Mouse (Mus musculus): ENCODE data around the gene Mnt.
"Not testable (repeated sequence)": the region's sequence is repeated elsewhere in the genome, so short reads cannot be mapped to it uniquely, and the experiment has no call there.

Gene Mnt

DNA sequence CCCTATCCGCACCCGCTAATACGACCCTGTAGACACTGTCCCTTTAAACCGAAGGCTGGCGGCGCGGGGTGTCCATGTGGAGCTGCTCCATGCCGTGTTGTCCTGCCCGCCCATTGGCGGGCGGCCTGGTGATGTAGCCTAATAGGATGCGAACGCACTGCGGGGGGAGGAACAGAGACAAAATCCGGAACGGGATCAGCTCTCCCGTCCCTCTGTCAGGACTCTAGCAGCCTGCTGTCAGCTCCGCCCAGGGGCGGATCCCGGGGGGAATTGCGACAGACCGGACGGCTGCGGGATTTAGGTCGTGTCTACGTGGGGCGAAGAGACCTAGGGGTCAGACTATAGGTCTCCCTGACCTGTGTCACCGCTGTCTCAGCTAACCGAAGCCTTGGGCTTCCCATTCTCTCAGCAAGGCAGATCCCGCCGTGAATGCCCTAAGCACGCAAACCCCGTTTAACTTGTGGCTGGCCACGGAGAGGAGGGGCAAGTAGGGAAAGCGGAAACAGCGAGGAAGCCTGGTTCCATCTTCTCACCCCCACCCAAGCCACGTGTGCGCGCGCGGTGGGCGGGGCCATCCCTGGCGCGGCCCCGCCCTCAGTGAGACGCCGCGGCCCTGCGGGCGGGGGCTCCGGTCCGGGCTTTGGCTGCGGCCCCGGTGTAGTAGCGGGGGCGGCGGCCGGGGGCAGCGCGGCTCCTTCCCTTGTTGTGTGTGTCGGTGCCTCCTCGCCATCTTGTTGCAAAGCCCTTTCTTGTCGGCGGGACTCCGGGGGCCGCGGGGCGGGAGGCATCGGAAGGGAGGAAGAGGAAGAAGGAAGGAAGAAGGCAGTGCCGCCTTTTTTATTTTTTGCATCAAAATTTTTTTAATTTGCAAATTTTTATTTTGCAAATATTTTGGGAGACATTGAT is at the start of gene Mnt:
Mnt (plus strand) TSS at position 665 of the 906 bp plus-strand sequence.
- DNase-seq (ENCODE audit: extremely low read depth, insufficient read length, low spot score): peak; percentile 100

DNA sequence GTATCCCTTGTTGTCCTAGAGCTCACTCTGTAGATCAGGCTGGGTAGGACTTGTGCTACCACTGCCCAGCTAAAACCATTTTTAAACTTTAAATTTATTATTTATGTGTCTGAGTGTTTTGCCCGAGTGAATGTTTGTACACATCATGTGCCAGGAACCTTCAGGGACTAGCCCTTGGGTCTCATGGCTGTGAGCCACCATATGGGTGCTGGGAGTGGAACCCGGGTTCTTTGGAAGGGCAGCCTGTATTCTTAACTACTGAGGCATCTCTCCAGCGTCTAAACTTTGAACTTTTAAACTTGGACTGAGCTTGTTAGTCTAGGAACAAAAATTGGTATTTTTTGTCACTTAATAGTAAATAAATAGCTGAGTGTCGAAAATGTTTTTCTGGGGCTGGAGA is 37.8 kb upstream of the Mnt start:
- no peak for DNase-seq (ENCODE audit: extremely low read depth, insufficient read length, low spot score)

DNA sequence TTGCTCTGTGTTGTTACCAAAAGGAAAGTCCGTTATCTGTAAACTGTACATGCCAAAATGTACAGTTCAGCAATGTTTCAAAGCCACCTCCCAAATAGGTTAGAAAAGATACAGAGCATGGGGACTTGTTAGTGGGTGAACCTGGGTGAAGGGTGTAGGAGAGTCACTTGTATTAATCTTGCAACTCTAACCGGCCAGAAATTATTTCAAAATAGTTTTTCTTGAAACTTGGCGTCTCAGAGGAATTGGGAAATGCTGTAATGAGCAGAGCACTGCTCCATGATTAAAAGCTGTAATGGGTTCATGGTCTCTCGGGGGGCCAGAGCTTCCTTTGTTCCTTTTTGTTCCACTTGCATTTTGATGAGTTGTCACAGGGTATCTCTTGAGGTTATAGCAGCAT is 30.1 kb upstream of the Mnt start:
- DNase-seq (ENCODE audit: extremely low read depth, insufficient read length, low spot score): no peak

DNA sequence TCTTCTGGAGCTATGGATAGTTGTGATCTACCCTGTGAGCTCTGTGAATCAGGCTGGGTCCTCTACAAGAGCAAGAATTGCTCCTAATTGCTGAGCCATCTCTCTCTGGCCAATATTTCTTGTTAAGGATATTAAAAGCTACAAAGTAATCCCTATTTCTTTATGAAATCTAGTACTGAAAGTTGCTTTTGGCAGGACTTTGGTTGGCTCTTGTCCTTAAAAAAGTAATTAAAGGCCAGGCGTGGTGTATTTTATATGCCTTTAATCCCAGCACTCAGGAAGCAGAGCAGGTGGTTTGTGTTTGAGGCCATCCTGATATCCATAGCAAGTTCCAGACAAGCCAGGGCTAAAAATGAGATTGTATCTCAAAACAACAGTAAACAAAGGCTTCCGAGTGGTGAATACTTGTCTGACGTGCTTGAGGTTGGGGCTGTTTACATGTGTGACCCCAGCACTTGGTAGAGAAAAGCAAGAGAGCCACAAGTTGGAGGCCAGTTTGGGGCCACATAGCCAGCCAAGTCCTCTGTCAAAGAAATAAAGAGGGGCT is 26.6 kb upstream of the Mnt start:
- no peak for DNase-seq (ENCODE audit: extremely low read depth, insufficient read length, low spot score)

DNA sequence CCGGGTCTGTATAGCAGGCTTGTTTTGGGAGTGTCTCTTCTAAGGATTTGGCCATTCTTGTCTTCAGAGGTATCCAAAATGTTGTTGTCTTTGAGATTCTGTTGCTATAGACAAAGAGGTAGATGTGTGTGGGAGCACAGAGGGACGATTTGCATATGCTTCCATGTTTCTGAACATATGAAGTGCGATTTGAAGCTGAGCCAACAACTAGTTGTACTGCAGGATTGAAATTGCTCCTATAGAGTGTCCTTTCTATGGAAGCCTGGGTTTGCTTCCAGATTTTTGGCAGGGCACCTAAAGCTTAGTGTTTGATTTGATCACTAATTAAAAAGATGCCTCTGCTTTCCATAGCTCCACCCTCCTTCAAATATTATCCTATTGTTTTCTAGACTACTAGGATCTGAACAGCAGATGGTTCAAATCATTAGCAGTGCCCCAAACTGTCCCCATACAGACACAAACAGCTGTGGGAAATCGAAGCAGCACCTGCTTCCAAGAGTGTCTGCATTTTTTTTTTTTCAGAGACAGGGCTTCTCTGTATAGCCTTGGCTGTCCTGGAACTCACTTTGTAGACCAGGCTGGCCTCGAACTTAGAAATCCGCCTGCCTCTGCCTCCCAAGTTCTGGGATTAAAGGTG is 23.4 kb upstream of the Mnt start:
- no peak for DNase-seq (ENCODE audit: extremely low read depth, insufficient read length, low spot score)

DNA sequence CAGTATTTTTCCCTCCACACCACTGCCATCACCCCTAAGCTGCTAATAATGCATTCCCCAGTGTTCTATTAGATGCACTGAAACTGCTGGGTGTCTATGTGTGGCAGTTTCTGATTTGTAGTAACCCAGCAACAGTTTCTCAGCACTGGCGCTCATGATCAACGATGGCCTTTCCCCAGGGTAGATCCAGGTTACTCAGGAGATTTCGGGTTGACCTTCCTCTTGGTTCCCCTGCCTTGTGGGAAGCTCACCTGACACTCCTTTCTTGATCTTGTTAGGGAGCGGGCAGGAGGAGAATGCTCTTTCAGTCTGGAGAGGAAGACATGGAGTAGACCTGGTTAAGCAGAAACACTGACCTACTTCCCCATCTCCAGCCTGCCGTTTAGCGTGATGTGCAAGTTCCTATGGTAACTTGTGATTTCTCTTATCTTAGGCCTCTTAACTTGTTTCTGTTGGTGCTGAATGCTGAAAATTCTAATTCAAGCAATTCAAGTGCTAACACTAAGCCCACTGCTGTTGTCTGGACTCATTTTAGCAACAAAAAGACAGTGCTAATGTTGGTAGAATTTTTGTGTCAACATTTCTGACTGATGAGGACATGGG is 22.4 kb upstream of the Mnt start:
- no peak for DNase-seq (ENCODE audit: extremely low read depth, insufficient read length, low spot score)

DNA sequence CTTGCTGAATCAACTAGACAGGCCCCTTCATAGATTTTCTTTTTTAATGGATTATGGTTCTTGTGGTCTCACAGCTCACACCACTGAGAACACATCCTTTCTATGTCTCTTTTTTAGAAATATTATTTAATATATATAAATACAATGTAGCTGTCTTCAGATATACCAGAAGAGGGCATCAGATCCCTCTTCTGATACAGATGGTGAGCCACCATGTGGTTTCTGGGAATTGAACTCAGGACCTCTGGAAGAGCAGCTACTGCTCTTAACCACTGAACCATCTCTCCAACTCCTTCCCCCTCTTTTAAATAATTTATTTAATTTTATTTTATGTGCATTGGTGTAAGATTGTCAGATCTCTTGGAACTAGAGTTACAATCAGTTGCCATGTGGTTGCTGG is 20.6 kb upstream of the Mnt start:
- no peak for DNase-seq (ENCODE audit: extremely low read depth, insufficient read length, low spot score)

DNA sequence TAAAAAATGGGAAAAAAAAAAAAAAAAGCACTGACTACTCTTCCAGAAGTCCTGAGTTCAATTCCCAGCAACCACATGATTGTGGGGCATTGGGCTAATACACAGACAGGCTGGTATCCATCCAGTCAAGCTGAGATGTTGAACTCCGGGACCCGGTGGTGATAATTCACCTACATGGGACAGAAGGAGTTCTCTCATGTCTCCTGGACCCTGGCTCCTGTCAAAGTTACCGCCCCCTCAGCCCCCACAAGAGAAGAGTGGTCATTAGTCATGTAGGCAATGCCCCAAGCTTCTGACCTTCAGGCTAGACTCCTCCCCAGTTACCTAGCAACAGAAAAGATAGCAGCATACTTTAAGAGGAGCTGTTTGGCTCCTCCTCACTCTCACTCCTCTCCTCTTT is 19.7 kb upstream of the Mnt start:
- not testable (repeated sequence) for DNase-seq (ENCODE audit: extremely low read depth, insufficient read length, low spot score)

DNA sequence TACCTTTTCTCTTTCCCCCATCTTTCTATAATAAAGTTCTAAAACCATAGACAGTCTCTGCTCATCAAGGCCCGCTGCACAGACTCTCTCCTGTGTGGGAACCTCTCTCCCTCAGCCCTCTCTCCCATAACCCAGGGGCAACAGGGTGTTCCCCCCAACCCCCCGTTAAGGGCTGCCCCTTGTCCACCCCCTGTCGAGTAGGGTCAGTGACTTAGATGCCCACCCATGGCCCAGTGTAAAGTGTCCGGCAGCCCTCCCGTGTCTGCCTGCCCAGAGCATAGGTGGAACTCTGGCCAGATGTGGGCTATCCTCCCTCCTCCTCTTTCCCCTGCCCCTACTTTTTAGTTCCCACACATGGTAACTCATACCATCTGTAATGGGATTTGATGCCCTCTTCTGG is 19.2 kb upstream of the Mnt start:
- no peak for DNase-seq (ENCODE audit: extremely low read depth, insufficient read length, low spot score)

DNA sequence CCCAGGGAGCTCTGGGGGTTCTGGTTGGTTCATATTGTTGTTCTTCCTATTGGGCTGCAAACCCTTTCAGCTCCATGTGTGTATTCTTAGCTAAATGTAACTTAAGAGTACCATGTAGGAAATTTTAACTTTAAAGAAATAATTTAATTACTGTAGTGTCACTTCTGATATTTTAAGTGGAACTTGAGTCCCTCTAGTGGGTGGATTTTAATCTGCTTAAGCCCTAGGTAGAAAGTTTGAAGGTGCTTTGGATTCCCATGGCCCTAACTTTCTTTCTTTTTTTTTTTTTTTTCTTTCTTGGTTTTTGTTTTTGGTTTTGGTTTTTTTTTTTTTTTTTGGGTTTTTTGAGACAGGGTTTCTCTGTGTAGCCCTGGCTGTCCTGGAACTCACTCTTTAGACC is 14.9 kb upstream of the Mnt start:
- no peak for DNase-seq (ENCODE audit: extremely low read depth, insufficient read length, low spot score)

DNA sequence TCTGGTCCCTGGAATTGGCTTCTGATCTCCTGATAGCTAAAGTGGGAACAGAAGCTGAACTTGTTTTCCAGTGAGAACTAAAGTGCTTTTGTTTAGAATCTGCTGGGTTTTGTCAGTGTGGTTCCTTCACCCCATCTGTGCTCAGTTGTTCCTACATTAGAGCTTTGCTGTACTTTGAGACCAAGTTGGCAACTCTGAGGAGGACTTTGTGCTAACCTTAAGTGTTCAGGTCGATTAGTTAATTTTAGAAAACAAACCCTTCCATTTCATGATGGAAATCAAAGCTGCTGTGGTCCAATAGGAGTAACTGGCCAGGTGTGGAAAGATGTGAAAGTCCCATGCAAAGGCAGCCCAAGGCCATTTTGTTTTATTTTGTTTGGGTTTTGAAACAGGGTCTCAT is 9.8 kb upstream of the Mnt start:
- no peak for DNase-seq (ENCODE audit: extremely low read depth, insufficient read length, low spot score)

DNA sequence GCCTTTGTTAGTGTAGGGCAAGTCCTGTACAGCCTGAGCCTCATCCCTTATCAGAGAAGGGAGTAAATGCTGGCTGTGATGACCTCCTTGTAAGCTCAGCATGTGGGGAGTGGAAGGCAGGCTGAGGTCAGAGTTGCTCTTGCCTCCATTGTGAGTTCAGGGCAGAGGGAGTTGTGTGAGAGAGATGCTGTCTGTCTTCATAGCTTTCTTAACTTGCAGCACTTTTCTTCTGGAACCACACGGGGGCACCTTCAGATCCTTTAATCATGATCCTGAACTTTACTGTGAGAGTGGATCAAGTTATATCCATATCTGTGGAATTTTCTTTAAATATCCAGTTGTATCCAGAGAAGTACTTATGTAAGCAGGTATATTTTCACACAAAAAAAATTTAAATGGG is 9.3 kb upstream of the Mnt start:
- DNase-seq (ENCODE audit: extremely low read depth, insufficient read length, low spot score): no peak

DNA sequence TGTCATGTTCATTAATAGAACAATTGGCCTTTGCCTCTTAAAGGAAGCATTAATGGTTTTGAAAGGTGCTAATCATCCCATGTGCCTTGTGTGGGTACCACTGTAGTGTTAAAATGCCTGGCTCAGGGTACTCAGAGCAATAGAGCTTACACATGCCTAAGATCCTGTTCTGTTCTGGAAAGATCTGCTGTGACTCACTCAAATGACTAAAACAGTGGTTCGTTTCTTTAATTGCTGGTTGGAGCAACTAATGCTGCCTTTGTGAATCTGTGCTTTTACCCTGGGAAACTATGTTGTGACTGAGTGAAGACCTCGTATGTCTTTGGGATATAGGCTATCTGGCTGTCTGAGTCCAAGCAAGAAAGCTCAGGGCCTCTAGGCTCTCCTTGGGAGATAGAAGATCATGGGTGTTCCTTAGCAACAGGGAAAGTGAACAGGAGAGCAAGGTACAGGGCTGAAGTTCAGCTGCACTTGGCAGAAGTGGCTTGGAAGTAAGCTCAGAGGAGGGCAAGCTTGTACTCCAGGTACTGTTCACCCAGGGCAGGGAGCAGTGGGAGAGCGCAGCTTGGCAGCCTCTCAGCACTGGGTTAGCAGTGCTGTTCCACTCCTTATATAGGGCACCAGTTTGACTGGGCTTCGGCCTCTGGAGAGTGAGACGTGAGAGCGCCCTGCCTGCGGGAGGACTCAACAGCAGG is 7.8 kb upstream of the Mnt start:
- DNase-seq (ENCODE audit: extremely low read depth, insufficient read length, low spot score): no peak

DNA sequence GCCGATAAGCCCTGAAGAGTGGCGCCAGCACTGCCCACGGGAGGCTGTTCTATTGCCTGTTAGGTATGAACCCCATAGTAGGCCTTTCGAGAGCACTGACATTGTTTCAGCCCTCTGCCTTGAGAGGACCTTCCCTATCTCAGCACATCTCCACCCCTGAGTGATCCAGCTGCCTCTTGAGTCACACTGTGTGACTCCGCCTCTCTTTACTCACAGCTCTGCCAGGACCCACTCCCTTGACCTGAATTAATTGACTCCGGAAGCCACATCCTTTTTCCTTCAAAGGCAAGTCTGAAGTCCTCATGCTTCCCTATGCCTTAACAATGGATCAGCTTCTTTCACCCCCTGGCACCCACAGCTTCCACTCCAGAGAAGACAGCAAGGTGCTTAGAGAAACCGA is 4.6 kb upstream of the Mnt start:
- peak; percentile 42 for DNase-seq (ENCODE audit: extremely low read depth, insufficient read length, low spot score)

DNA sequence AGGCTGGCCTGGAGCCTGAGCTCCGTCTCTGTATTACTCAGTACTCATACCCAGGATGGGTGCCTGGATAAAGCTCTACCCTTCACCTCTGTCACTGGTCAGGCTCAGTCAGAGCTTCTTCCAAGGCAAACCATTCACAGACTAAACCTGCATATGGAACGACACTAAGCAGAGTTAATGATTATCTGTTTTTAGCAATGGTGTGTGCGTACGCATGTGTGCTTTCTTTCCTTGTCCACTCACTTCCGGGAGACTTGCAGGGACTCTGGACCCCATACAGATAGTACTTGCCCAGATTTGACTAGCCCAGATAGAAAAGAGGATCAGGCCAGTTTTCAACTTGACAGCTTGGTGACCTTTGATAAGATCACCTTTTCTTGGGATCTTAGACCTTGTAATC is 4.0 kb upstream of the Mnt start:
- DNase-seq (ENCODE audit: extremely low read depth, insufficient read length, low spot score): no peak

DNA sequence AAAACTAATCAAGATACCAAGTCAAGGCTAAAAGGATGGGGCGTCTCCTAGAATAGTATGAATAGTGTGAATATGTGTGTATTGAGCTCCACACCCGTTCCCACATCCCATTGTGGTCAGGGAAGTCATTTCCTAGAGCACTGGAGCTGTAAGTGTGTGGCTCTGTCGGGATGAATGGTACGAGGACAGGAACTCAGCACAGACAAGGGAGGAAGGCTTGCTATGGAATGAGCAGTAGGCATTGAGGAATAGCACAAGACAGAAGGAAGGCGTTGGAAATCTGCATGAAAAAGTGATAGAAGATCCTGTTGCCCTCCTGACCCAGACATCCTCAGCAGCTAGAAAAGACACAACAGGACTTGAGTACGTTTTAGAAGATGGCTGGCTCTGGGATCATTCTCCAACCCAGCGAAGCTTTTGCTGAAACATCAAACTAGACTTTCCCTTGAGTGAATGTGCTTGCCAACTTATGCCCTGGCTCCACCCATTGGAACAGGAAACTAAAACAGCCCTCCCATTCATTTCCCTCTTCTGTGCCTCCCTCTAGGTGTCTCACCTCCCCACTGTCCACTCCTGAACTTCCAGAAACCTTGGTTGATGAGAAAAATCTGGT is 2.8 kb upstream of the Mnt start:
- DNase-seq (ENCODE audit: extremely low read depth, insufficient read length, low spot score): no peak

DNA sequence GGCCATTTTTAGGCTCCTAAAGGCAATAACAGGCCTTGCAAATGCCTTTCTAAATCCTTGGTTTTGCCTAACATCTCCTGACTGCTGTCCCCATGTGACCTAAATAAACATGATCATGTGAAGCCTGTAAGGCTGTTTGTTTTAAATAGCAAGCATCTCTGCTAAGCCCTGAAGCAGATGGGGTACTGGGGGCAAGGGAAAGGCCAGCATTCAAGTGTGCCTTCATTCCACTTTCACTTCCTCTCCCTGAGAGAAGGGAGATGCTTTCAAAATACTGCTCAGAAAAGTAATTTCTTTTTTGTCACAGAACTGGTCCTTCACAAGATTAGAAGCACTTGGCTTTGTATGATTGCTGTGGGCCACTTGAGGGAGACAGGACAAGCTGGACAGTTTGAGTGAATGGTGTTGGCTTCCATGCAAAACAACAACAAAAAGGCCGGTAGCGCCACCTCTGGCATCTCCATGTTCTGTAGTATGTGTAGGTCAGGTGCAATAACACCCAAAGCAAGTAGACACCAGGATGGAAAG is 2.3 kb upstream of the Mnt start:
- no peak for DNase-seq (ENCODE audit: extremely low read depth, insufficient read length, low spot score)

DNA sequence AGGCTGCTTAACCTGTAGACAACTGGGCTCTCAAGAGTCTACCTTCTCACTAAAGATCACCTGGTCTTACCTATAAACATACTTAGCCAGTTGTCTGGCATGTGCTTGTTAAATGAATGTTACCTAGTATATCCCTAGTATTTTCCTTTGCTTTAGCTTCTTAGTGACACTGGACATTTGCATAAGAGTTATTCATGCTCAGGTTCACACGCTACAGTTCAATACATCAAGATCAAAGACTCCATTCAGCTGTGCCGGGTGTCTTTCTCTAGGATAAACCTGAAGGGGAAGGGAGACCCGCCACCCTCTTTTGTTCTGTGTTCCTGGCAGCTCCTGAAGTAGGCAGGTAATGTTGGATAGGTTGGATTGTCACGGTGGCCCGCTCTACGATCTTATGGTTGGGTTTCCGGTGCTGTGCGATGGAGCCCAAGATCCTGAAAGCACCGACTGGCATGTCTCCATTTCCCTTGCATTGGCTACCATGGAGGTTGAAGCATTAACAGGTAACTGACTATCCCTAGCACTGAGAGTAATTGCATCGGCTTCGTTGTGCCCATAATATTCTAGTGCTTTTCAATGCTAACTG is 1.7 kb upstream of the Mnt start:
- DNase-seq (ENCODE audit: extremely low read depth, insufficient read length, low spot score): no peak

DNA sequence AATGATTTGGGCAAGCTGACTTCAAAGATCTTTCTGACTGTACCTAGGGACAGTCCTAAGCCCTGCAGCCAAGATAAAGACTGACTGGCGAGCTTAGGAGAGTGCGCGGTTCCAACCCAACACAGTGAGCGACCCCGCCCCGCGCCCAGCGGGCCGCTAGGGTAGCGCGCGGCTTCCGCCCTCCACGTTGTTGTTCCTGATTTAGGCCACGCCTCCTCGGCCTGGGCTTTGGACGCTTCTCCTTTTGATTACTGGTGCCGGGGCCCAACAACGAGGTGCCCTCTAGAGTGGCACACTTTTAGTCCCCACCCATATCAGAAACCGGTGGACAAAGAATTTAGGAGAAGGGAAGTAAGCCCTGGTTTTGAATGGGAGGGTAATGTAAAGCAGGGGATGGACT is 908 bp upstream of the Mnt start:
- DNase-seq (ENCODE audit: extremely low read depth, insufficient read length, low spot score): peak; percentile 89

DNA sequence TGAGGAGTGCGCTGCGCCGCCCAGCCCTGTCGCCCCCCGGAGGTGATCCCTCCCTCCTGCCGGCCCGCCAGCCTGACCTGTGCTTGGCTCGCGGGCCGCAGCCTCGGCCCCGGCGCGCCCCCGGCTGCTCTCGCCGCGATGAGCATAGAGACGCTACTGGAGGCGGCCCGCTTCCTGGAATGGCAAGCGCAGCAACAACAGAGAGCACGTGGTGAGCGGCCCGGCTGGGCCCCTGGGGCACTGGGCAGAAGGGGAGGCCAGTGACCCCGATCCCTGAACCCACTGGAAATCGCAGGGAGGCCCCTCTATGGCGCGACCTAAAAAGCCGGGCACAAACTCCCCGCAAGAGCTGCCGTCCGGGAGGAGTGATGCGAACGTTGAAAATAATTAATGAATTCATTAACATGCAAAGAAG is 478 bp downstream of the Mnt start:
- no peak for DNase-seq (ENCODE audit: extremely low read depth, insufficient read length, low spot score)

Measured in 3134 (cell line).